Mouse (Mus musculus) embryonic facial prominence, embryonic 15.5 days (tissue): ENCODE results near the gene Fbxw7. TPM values are rescaled to one million over a fixed set of nuclear protein-coding genes. Genes with fewer than 3 reads are reported as not detected.

Source experiments
- ATAC-seq: fragments of 200-750 bp; cut with Nextera tagmentation; 2 replicates; pipeline ENCODE4 v1.8.0; 2017; ENCODE audit warnings: low read depth, moderate TSS enrichment; ENCODE audit not compliant: insufficient number of reproducible peaks, low FRiP score, low TSS enrichment
- H3K27ac ChIP-seq: fragments of 300-500 bp; sonication (generic); replicated peaks from 2 replicates; pipeline ENCODE4 v1.5.1; 2015; ENCODE audit warnings: mild to moderate bottlenecking, inconsistent platforms
- H3K27me3 ChIP-seq: fragments of 300-500 bp; sonication (generic); 2 replicates; pipeline ENCODE4 v1.6.1; 2015; ENCODE audit warnings: inconsistent platforms
- H3K36me3 ChIP-seq: fragments of 300-500 bp; sonication (generic); 2 replicates; pipeline ENCODE4 v1.6.1; 2015; ENCODE audit warnings: mild to moderate bottlenecking, inconsistent platforms
- H3K4me1 ChIP-seq: fragments of 300-500 bp; sonication (generic); 2 replicates; pipeline ENCODE4 v1.6.1; 2015; ENCODE audit warnings: inconsistent platforms
- H3K4me2 ChIP-seq: fragments of 300-500 bp; sonication (generic); replicated peaks from 2 replicates; pipeline ENCODE4 v1.6.1; 2015; ENCODE audit warnings: mild to moderate bottlenecking, inconsistent platforms
- H3K4me3 ChIP-seq: fragments of 300-500 bp; sonication (generic); replicated peaks from 2 replicates; pipeline ENCODE4 v1.5.1; 2015; ENCODE audit warnings: mild to moderate bottlenecking, inconsistent platforms
- H3K9ac ChIP-seq: fragments of 300-500 bp; sonication (generic); 2 replicates; pipeline ENCODE4 v1.6.1; 2015; ENCODE audit warnings: inconsistent platforms
- H3K9me3 ChIP-seq: fragments of 300-500 bp; sonication (generic); replicated peaks from 2 replicates; pipeline ENCODE4 v1.6.1; 2016; ENCODE audit warnings: inconsistent platforms
- WGBS: fragments of 180-500 bp; shearing (Covaris S2); methylation state at CpG from one replicate; pipeline ENCODE4 v1.1.7; 2015; 5-methylcytosine and 5-hydroxymethylcytosine counted together
- polyA plus RNA-seq: library from polyadenylated mRNA; unstranded; fragments of >200 nt; fragmentation: Nextera tagmentation; extraction: Ambion mirVana; gene quantifications from 2 replicates; pipeline ENCODE4 v1.2.1, GENCODE M21; 2015

Fbxw7 gene
- polyA plus RNA-seq, 1 experiment from 2014 or later = 14.6 TPM

DNA sequence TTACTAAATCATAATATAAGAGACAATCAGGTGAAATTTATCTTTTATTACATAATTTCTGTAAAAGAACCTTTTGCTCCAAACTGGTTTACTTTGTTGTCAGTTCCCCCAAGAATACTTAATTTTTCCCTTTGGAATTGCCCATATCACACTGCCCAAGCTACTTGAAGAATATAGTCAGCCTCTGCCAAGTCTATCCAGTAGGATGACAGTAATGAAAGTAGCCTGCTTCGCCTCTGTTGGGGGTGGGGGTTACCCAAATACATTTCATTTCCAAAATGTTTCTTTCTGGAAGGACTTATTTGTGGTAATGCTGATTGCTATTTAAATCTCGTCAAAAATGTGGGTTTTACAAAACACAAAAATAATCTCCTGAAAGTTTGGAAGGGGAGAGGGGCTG is 136.6 kb downstream of the Fbxw7 start:
- Histone ChIP-seq H3K36me3 (no peaks in the 10 kb centered on the region), H3K4me1 (no peaks in the 10 kb centered on the region), H3K27me3 (no peaks in the 10 kb centered on the region), H3K9me3 (no peaks in the 10 kb centered on the region), H3K9ac (no peak overlapping the region), H3K4me2 (peak overlapping the region; percentile 72), H3K27ac (peak overlapping the region; percentile 83), H3K4me3 (peak overlapping the region; percentile 50)
- WGBS = 19% methylated on average over 2 of the region's 2 CpGs
- ATAC-seq = peak; percentile 47; the same call in 1 of the 2 replicates

DNA sequence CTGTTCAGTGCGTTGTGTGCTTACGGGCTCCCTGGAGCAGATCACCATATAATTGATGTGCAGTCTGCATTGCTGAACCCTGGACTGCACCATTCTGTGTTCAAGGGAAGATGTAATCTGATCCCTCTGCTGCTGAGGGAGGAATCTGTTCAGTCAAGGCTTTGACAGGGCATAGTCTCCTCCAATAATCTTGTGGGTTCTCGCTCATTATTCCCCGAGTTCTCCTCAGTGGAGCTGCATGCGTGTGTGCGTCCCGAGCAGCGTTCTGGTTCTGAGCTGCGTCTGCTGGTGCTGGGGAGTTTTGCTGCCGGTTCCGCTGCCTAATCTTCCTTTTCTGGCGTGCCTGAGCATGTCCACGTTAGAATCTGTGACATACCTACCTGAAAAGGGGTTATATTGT is 137.1 kb downstream of the Fbxw7 start:
- H3K4me1 ChIP-seq = no peaks in the 10 kb centered on the region
- WGBS = 5% methylated on average over 13 of the region's 13 CpGs
- H3K27me3 ChIP-seq = no peaks in the 10 kb centered on the region
- H3K4me3 ChIP-seq = peak overlapping the region; percentile 50
- peak overlapping the region; percentile 83 for H3K27ac ChIP-seq
- peak overlapping the region; percentile 37 for H3K9ac ChIP-seq
- H3K36me3 ChIP-seq = no peaks in the 10 kb centered on the region
- H3K9me3 ChIP-seq = no peaks in the 10 kb centered on the region
- H3K4me2 ChIP-seq = peak overlapping the region; percentile 72
- peak; percentile 95 for ATAC-seq

DNA sequence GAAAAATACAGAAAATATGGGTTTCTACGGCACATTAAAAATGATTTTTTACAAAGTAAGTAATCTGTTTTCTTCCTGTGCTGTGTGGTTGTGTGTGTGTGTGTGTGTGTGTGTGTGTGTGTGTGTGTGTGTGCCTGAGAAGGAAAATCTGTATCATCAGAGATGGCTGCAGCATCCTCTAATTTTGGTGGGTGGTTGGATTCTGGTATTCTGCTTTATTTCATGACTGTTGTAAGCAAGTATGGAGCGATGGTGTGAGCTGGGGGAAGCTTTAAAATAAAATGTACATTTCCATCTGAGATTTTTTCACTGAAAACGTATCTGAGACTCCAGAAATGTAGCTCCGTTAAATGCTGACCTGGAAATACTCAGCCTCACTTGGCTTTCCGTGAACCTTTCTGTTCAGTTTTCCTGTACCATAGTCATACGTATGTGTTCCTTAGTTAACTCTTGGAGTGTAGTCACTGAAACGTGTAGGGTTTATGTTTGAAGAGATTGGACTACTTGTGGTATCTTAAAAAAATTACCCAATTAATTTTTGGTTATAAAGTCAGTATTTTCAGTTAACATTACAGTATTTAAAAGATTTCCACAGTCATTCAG is 137.6 kb downstream of the Fbxw7 start:
- no peak for ATAC-seq

DNA sequence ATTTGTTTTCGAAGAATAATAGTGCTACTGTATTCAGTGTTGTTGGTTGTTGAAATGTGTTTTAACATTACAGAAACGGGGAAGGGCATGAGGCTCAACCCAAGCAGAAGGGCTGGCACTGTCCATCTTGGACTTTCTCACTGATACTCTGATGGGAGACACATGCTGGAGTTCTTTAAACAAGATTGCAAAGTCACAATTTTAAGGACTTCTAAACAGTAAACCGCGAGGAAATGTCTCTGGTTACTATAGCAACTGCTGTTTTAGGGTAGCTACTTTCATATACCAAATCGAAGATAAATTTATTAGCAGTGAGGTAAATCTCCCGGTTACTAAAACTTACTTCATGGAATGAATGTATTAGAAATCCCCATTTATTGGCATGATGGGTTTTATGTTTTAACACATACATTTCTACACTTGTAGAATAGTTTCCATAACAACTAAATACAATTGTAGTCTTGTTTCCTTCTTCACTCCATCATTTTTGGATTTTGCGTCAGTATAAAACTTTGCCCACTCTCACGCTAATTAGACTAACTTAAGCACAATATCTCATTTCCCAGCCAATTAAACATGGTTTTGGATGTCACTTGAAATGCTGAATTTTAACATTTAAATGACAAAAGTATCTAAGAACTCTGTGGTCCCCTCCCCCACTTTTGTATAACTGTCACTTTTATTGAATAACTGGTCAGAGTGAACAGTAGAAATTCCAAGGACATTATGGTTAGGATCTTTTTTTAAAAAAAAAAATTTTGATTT is 140.1 kb downstream of the Fbxw7 start:
- 86% methylated on average over 8 of the region's 8 CpGs for whole genome bisulfite sequencing
- no peak overlapping the region for H3K27ac ChIP-seq

More for the DNA sequence above, 137.6 kb downstream of the Fbxw7 start:
- Histone ChIP-seq H3K36me3 (no peaks in the 10 kb centered on the region), H3K4me1 (no peaks in the 10 kb centered on the region), H3K27ac (peak overlapping the region; percentile 83), H3K4me2 (peak overlapping the region; percentile 72), H3K9me3 (no peaks in the 10 kb centered on the region), H3K9ac (peak overlapping the region; percentile 37), H3K27me3 (no peaks in the 10 kb centered on the region), H3K4me3 (peak overlapping the region; percentile 50)
- WGBS = 34% methylated on average over 7 of the region's 7 CpGs

DNA sequence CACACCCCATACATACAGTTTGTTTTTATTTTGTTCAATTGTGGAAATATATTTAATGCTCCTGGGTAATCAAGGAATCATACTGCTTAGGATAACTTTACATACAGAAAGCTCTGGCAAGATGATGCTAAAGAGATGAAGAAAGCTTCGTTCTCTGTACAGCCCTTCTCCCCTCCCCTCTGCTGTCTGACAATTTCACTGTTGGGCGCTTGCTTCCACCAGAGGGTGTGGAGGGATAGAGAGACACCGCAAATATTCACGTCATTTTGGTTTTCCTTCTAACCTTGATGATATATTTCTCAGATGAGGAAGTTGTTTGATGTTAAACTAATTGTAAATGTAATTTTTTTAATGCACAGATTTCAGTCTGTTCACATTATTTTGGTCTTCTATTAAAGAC is 140.8 kb downstream of the Fbxw7 start:
- 65% methylated on average over 4 of the region's 4 CpGs for WGBS
- Histone ChIP-seq H3K4me1 (no peaks in the 10 kb centered on the region), H3K27me3 (no peaks in the 10 kb centered on the region), H3K9me3 (no peaks in the 10 kb centered on the region), H3K4me3 (no peak overlapping the region), H3K9ac (no peak overlapping the region), H3K27ac (no peak overlapping the region), H3K4me2 (no peak overlapping the region), H3K36me3 (0 out of 2 replicates have a peak, but pooled peaks cover under 1% of the 10 kb centered on the region)
- no peak for ATAC-seq

More for the DNA sequence above, 140.1 kb downstream of the Fbxw7 start:
- Histone ChIP-seq H3K9me3 (no peaks in the 10 kb centered on the region), H3K4me3 (no peak overlapping the region), H3K4me1 (no peaks in the 10 kb centered on the region), H3K9ac (no peak overlapping the region), H3K27me3 (no peaks in the 10 kb centered on the region), H3K36me3 (no peaks in the 10 kb centered on the region), H3K4me2 (no peak overlapping the region)
- ATAC-seq = no peak

DNA sequence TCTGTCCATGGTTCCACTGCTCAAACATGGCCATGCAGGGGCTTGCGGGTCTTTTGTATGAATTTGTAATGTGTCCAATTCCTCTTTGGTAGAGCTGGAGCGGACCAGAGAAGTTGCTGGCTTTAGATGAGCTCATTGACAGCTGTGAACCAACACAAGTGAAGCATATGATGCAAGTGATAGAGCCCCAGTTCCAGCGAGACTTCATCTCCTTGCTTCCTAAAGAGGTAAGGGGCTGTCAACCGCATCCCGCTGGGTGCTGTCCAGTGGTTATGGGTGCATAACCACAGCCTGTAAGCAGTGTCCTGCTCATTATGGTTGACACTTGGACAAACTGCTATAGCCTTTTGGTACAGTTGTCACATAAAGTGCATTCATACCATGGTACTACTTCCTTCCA is 150.1 kb downstream of the Fbxw7 start:
- Histone ChIP-seq H3K4me2 (no peak overlapping the region), H3K27ac (no peak overlapping the region), H3K4me1 (no peaks in the 10 kb centered on the region), H3K27me3 (no peaks in the 10 kb centered on the region), H3K9me3 (no peaks in the 10 kb centered on the region), H3K4me3 (no peak overlapping the region), H3K36me3 (peaks cover 16% of the 10 kb centered on the region; the same call in 1 of the 2 replicates), H3K9ac (no peak overlapping the region)
- ATAC-seq = no peak
- WGBS = 93% methylated on average over 5 of the region's 5 CpGs

DNA sequence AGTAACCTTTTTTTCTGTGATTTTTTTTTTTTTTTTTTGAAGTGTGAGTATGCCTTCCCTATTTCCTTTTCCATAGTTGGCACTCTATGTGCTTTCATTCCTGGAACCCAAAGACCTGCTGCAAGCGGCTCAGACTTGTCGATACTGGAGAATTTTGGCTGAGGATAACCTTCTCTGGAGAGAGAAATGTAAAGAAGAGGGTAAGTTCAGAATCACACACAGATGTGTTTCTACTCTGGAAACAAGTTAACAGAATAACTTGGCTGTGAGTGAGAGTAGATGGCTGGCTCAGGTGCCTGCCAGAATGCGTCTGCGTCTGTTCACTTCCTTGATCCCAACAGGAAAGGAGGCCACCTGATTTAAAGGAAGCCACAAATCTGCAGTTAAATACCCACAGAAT is 152.3 kb downstream of the Fbxw7 start:
- H3K9ac ChIP-seq = no peak overlapping the region
- no peaks in the 10 kb centered on the region for H3K4me1 ChIP-seq
- H3K4me2 ChIP-seq = no peak overlapping the region
- H3K36me3 ChIP-seq = peaks cover 11% of the 10 kb centered on the region; the same call in 1 of the 2 replicates
- H3K4me3 ChIP-seq = no peak overlapping the region
- no peaks in the 10 kb centered on the region for H3K9me3 ChIP-seq
- 69% methylated on average over 4 of the region's 4 CpGs for WGBS
- no peak overlapping the region for H3K27ac ChIP-seq
- no peak for ATAC-seq
- no peaks in the 10 kb centered on the region for H3K27me3 ChIP-seq

DNA sequence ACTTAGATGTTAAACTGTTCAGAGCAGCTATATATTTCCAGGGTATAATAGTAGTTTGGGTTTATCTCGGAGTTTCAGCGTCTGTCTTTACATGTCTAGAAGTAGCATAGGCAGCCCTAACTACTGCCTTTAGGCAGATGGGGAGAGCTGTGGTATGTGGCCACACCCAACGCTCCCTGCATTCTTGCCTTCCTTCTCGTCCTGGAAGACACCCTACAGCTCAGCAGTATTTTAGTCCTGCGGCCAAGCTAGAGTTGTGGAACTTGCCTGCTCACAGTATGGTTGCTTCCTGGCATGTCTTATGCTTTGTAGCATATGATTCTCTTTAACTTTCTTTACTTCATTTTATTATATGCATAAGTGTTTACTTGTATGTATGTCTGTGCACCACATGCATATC is 156.5 kb downstream of the Fbxw7 start:
- peaks cover 23% of the 10 kb centered on the region for H3K36me3 ChIP-seq
- H3K27ac ChIP-seq = no peak overlapping the region; the same call in 1 of the 2 replicates
- H3K4me1 ChIP-seq = no peaks in the 10 kb centered on the region
- ATAC-seq = peak; percentile 57; the same call in 1 of the 2 replicates
- H3K4me3 ChIP-seq = no peak overlapping the region
- H3K9ac ChIP-seq = no peak overlapping the region
- H3K9me3 ChIP-seq = no peaks in the 10 kb centered on the region
- H3K4me2 ChIP-seq = no peak overlapping the region
- H3K27me3 ChIP-seq = no peaks in the 10 kb centered on the region
- WGBS = 56% methylated on average over 5 of the region's 5 CpGs

DNA sequence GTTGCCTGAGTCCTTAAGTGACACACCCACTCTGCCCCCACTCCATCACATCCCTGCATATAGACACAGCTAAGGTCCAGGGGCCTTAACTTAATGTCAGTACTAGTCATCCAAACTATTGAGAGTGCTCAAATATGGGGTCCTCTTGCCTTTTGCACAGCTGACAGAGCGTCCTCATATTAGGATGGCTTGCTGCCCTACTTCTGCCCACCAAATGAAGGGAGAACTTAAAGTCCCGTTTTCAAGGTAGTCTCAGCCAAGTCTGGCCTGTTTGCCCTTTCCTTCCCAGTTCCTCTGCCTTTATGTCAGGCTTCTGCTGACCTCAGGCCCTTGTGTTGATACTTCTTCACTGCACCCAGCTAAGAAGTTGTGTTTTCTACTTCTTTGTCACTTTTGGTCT is 157.8 kb downstream of the Fbxw7 start:
- no peaks in the 10 kb centered on the region for H3K4me1 ChIP-seq
- H3K9me3 ChIP-seq = no peaks in the 10 kb centered on the region
- no peak overlapping the region for H3K4me3 ChIP-seq
- no peak overlapping the region for H3K4me2 ChIP-seq
- ATAC-seq = no peak
- no peaks in the 10 kb centered on the region for H3K27me3 ChIP-seq
- H3K27ac ChIP-seq = no peak overlapping the region
- 92% methylated on average over 2 of the region's 2 CpGs for WGBS
- H3K36me3 ChIP-seq = peaks cover 31% of the 10 kb centered on the region
- H3K9ac ChIP-seq = no peak overlapping the region

DNA sequence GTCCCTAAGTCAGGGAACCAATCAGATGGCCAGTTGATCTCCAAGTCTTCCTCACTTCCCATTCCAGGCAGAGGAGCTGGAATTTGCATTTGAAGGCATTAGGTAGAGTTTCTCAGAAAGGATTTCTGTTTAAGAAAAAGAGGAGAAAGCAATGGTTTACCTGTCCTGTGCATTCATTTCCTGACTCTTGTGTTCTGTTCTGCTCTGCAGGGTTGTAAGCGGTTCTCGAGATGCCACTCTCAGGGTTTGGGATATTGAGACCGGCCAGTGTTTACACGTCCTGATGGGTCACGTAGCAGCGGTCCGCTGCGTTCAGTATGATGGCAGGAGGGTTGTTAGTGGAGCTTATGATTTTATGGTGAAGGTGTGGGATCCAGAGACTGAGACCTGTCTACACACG is 159.1 kb downstream of the Fbxw7 start:
- 75% methylated on average over 9 of the region's 9 CpGs for whole genome bisulfite sequencing
- no peak overlapping the region for H3K4me2 ChIP-seq
- no peaks in the 10 kb centered on the region for H3K9me3 ChIP-seq
- ATAC-seq = no peak
- H3K9ac ChIP-seq = no peak overlapping the region
- H3K27ac ChIP-seq = no peak overlapping the region
- peaks cover 29% of the 10 kb centered on the region for H3K36me3 ChIP-seq
- H3K4me3 ChIP-seq = no peak overlapping the region
- no peaks in the 10 kb centered on the region for H3K4me1 ChIP-seq
- no peaks in the 10 kb centered on the region for H3K27me3 ChIP-seq

DNA sequence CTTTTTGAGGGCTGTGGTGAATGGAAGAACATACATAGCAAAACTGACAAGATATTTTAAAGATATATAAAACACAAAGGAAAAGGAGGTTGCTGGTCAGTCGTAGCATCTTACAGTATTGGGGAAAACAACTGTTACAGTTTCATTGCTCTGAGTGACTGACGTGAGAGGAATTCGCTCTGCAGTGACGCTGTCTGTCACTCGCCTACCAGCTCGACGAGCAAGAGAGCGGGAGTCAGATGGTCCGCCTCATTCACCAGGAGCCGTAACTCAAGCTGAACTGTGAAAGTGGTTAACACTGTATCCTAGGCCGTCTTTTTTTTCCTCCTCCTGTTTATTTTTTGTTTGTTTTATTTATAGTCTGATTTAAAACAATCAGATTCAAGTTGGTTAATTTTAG is 163.6 kb downstream of the Fbxw7 start:
- WGBS = 65% methylated on average over 11 of the region's 11 CpGs
- no peak for ATAC-seq
- no peaks in the 10 kb centered on the region for H3K9me3 ChIP-seq
- H3K36me3 ChIP-seq = peaks cover 11% of the 10 kb centered on the region; the same call in 1 of the 2 replicates
- no peaks in the 10 kb centered on the region for H3K27me3 ChIP-seq
- no peak overlapping the region for H3K9ac ChIP-seq
- H3K4me1 ChIP-seq = no peaks in the 10 kb centered on the region
- no peak overlapping the region for H3K4me2 ChIP-seq
- no peak overlapping the region for H3K27ac ChIP-seq
- no peak overlapping the region for H3K4me3 ChIP-seq
